Mouse (Mus musculus) G1E (cell line): ENCODE measurements at regions not wholly inside any gene's neighbourhood (a gene's known extent, or its start where the extent isn't known, plus 50 kb on each side); places are given as distances from the start of the nearest gene placed in this dataset.

Experiments used
- CTCF ChIP-seq: IDR thresholded peaks from 2 replicates; pipeline ENCODE4 v1.5.1; 2012; ENCODE audit warnings: low read depth, low read length, inconsistent platforms, mixed read lengths
- POLR2AphosphoS5 ChIP-seq: IDR thresholded peaks from 2 replicates; pipeline ENCODE4 v1.6.1; 2012; ENCODE audit warnings: low read depth, low read length, inconsistent platforms; ENCODE audit not compliant: insufficient replicate concordance

DNA sequence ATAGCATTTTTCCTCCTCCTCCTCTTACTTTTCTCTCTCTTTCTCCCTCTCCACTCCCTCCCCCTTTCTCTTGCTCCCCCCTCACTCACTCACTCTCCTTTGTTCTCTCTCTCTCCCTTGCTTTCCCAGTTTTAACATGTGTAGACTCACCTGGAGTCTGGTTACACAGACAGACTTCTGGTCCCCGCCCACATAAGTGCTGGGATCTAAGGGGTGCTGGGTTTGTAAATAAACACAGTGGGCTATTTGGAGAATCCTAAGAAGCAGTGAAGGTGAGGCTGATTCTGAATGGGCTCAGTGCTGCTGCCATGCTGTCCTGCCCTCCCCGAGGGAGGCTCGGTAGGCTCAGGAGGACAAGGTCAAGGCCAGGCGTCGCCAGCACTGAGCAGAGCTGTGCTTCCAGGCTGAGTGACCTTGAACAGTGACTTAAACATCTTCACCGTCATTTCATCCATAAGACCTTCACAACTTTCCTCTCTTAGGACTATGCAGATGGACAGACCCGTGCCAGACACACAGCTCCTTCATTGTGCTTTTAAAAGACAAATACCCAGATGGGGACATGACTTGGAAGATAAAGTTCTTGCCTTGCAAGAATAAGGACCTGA lies 186.7 kb upstream of the Myt1l start:
- no peak for TF ChIP-seq CTCF
- TF ChIP-seq POLR2AphosphoS5 = no peak
